Mouse (Mus musculus) cortical plate, adult 2 months (tissue): ENCODE data around the gene Nadk2. TPM values are rescaled to one million over a fixed set of nuclear protein-coding genes. Genes with fewer than 3 reads are reported as not detected.
A peak's percentile ranks its signal among the peaks of the same experiment; 100 is the strongest.

Source experiments
- H3K27ac ChIP-seq: fragments of 200-500 bp; 2 replicates; pipeline ENCODE4 v1.5.1; 2012; ENCODE audit warnings: low read length, control low read depth, inconsistent platforms; ENCODE audit not compliant: insufficient read depth
- H3K4me1 ChIP-seq: fragments of 200-500 bp; 2 replicates; pipeline ENCODE4 v1.6.1; 2011; ENCODE audit warnings: low read length; ENCODE audit not compliant: control insufficient read depth, insufficient read depth
- H3K4me3 ChIP-seq: fragments of 200-500 bp; 2 replicates; pipeline ENCODE4 v1.5.1; 2011; ENCODE audit warnings: mild to moderate bottlenecking, low read length, control low read depth; ENCODE audit not compliant: insufficient read depth
- CTCF ChIP-seq: fragments of 200-500 bp; IDR thresholded peaks from 2 replicates; pipeline ENCODE4 v1.5.1; 2011; ENCODE audit warnings: mild to moderate bottlenecking, control low read depth, low read length; ENCODE audit not compliant: insufficient read depth; ENCODE audit errors: extremely low read depth
- POLR2A ChIP-seq: fragments of 200-500 bp; IDR thresholded peaks from 2 replicates; pipeline ENCODE4 v1.6.1; 2011; ENCODE audit warnings: mild to moderate bottlenecking, low read length, control low read depth; ENCODE audit not compliant: insufficient read depth; ENCODE audit errors: extremely low read depth
- polyA plus RNA-seq: library from polyadenylated mRNA; depleted of rRNA; stranded (reverse); fragments of >200 nt; gene quantifications from 2 replicates; pipeline ENCODE4 v1.2.3, GENCODE M21; 2012

The Nadk2 gene
- polyA plus RNA-seq, 1 experiment, result 41.7 TPM

DNA sequence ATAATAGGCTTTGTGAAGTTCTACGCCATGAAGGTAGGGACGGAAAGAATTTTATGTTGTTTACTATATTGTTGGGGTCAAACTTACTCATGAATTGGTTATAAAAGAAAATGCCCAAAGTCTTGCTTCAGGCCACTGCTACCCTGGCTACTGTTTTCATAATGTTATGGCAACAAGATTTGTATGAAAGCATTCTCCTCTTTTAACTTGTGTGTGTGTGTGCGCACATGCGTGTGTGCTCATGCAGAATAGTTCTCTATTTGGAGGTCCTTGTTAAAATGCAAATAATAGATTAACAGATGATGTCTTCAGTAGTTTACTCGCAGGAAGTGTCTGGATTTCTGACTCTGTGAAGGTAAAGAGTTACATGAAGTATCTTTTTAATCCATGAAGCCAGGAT, 2.6 kb downstream of the Nadk2 start:
- Histone ChIP-seq H3K27ac (no peak overlapping the region), H3K4me3 (peak overlapping the region; percentile 88; the same call in 1 of the 2 replicates)

DNA sequence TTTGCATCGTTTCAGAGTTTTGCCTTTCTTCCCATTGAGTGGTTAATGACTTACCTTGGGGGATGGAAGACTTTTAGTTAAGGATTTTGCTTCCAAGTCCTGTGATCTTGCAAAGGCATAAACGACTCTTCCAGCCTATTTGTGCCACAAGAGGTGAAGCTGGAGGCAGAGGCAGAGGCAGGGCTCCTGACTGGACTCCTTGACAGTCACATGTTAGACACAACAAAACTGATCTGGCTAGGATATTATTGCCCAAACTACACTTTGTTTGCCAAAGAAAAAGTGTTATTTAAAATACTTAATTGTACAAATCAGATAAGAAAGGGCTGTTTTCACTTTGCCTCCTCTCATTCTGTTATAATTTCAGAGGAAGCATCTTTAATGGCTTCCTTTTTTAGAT, 3.1 kb downstream of the Nadk2 start:
- H3K4me1 ChIP-seq, result peaks cover 5% of the 10 kb centered on the region
- H3K27ac ChIP-seq, result no peak overlapping the region
- TF ChIP-seq POLR2A (no peak), CTCF (no peak)

More for the DNA sequence above, 2.6 kb downstream of the Nadk2 start:
- peaks cover 5% of the 10 kb centered on the region for H3K4me1 ChIP-seq
- no peak for TF ChIP-seq POLR2A
- no peak for TF ChIP-seq CTCF

DNA sequence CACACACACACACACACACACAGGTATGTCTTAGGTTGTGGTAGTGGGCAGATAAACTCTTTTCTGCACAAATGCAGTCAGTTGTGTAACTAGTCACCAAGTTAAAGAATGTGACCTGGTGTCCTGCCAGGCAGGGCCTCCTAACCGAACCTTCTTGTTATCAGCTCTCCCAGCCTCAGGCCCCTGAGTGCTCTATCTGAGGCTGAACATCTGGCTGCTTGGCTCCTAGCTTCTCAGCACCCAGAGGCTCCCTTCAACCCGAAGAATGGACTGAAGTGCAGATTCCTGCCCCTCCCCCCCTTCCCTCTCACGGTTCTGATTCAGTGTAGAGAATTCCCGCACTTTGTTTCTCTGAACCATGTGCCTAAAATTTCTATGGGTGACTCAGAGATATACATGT, 3.6 kb downstream of the Nadk2 start:
- no peak overlapping the region for H3K27ac ChIP-seq
- H3K4me1 ChIP-seq, result peaks cover 5% of the 10 kb centered on the region
- H3K4me3 ChIP-seq, result no peak overlapping the region
- TF ChIP-seq POLR2A (no peak), CTCF (no peak)

More for the DNA sequence above, 3.1 kb downstream of the Nadk2 start:
- no peak overlapping the region for H3K4me3 ChIP-seq

DNA sequence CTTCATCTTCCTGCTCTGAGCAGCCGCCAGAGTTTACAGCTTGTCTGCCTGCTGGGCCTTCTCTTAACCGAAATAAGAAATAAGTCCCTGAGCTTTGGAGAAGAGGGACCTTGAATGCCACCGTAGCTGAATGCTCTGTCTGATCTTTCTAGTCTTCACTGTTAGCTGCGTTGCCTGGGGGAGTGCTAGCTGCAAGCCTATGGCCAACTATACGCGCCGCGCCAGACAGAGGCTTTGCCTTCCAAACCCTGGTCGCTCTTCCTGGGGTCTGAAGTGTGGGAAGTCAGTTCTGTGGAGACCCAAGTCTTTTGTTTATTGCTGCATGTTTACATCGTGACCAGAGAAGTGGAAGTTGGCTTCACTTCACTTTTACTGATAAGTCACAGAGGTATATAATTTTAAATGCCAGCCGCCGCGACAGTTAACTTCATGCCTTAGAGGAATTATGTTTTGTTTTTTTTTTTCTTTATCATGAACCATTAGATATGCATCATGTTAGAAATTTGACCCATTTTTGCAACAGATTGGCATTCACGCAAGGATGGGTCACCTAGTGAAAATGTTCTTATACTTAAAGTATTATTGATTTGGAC, 4.6 kb downstream of the Nadk2 start:
- H3K27ac ChIP-seq, result no peak overlapping the region
- H3K4me1 ChIP-seq, result peaks cover 3% of the 10 kb centered on the region
- TF ChIP-seq POLR2A, result no peak
- TF ChIP-seq CTCF, result no peak
- no peak overlapping the region for H3K4me3 ChIP-seq

GRCm38 (mm10) chr15:9078481-9079300, 7.6 kb downstream of the Nadk2 start:
- TF ChIP-seq POLR2A (no peak), CTCF (no peak)
- Histone ChIP-seq H3K4me3 (no peak overlapping the region), H3K4me1 (peaks cover 3% of the 10 kb centered on the region), H3K27ac (no peak overlapping the region)

DNA sequence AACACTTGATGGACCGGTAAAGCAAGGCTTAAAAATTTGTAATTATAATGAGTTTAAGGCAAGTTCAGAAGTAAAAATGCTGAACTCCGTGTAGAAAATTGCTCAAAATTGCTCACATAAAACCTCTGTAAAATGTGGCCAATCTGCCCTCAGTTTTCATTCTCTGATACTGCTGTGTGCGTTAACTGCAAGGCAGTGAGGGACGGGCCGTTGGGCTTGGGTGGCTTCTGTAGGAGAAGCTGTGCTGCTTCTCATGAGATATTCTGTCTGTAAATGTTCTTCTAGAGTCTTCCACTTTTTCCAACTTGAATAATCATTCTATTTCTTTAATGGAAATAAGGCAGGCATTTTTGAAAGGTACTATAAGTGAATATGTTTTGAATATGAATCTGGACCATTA, 8.6 kb downstream of the Nadk2 start:
- peaks cover 2% of the 10 kb centered on the region; the same call in 1 of the 2 replicates for H3K4me1 ChIP-seq
- no peak overlapping the region for H3K27ac ChIP-seq
- no peak for TF ChIP-seq POLR2A
- TF ChIP-seq CTCF, result no peak
- H3K4me3 ChIP-seq, result no peak overlapping the region

GRCm38 (mm10) chr15:9080206-9080605, 9.1 kb downstream of the Nadk2 start:
- Histone ChIP-seq H3K27ac (no peak overlapping the region), H3K4me1 (peaks cover 2% of the 10 kb centered on the region; the same call in 1 of the 2 replicates), H3K4me3 (no peak overlapping the region)
- TF ChIP-seq CTCF (no peak), POLR2A (no peak)

DNA sequence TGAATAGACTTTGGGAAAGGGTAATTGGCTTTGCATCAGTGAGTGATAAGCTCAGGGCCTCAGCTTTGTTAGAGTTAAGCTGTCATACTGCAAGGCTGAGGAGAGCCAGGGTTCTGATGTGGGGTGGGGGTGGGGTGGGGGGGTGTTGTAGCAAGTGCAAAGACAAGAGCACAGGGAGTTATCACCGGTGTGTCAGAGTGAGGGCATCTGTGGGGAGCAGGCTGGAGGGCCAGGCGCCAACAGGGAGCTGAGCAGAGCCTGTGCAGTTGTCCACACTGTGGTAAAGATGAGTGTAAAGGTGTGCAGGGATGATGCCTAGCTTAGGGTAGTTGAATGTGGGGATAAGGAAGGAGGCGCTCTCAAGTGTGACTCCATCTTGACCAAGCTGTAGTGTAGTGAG, 10.2 kb downstream of the Nadk2 start:
- H3K4me1 ChIP-seq, result peaks cover 2% of the 10 kb centered on the region; the same call in 1 of the 2 replicates
- TF ChIP-seq CTCF (no peak), POLR2A (no peak)
- H3K27ac ChIP-seq, result no peak overlapping the region
- no peak overlapping the region for H3K4me3 ChIP-seq

DNA sequence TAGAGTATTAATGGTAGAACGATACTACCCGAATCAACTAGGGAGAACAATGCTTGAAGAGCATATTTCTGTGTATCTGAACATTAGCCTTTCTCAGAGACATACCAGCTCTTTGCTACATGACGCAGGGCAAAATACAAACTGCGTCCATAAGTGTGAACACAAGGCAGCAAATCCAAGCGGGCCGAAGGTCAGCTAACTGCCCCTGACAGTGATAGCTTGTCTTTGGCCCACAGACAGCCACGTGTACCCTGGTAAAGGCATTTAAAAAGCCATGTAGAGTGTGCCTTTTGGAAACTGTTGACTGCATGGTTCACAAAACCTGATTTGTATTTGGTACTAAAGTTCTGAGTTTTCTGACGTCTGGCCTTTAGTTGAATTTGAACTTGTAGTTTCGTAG, 11.7 kb downstream of the Nadk2 start:
- Histone ChIP-seq H3K4me3 (no peak overlapping the region), H3K27ac (no peak overlapping the region), H3K4me1 (peaks cover 8% of the 10 kb centered on the region; the same call in 1 of the 2 replicates)
- TF ChIP-seq POLR2A, result no peak
- no peak for TF ChIP-seq CTCF

- H3K4me1 ChIP-seq, result peaks cover 8% of the 10 kb centered on the region
- TF ChIP-seq CTCF, result no peak
- no peak for TF ChIP-seq POLR2A
- no peak overlapping the region for H3K4me3 ChIP-seq
- 0 out of 2 replicates have a peak overlapping the region, but pooled peaks have one; percentile 52 for H3K27ac ChIP-seq
These were observed 15.8 kb downstream of the Nadk2 start for GRCm38 (mm10) chr15:9086813-9087212.
